Mouse (Mus musculus): ENCODE measurements around the gene 0610040J01Rik.

- TF ChIP-seq CHD2 (IDR thresholded peaks at IDR 0.05; ENCODE audit: low read depth, low read length), result no peak
- no peak for TF ChIP-seq HCFC1 (IDR thresholded peaks at IDR 0.05; ENCODE audit: borderline replicate concordance, insufficient read depth, low read length)
- no peak for TF ChIP-seq ZNF384 (IDR thresholded peaks at IDR 0.05; ENCODE audit: low read depth, low read length)
- no peak for TF ChIP-seq ZC3H11A (IDR thresholded peaks at IDR 0.05; ENCODE audit: borderline replicate concordance, low read depth, low read length)
Observed at GRCm38 (mm10) chr5:63824599-63825350, 12.6 kb downstream of the 0610040J01Rik start.
